Mouse (Mus musculus): Measurements from ENCODE around the gene Mfsd4a. TPM values are rescaled to one million over a fixed set of nuclear protein-coding genes. Genes with fewer than 3 reads are reported as not detected.

Gene Mfsd4a
- polyA plus RNA-seq, 1 experiment from 2014 or later, result 16.5 TPM

DNA sequence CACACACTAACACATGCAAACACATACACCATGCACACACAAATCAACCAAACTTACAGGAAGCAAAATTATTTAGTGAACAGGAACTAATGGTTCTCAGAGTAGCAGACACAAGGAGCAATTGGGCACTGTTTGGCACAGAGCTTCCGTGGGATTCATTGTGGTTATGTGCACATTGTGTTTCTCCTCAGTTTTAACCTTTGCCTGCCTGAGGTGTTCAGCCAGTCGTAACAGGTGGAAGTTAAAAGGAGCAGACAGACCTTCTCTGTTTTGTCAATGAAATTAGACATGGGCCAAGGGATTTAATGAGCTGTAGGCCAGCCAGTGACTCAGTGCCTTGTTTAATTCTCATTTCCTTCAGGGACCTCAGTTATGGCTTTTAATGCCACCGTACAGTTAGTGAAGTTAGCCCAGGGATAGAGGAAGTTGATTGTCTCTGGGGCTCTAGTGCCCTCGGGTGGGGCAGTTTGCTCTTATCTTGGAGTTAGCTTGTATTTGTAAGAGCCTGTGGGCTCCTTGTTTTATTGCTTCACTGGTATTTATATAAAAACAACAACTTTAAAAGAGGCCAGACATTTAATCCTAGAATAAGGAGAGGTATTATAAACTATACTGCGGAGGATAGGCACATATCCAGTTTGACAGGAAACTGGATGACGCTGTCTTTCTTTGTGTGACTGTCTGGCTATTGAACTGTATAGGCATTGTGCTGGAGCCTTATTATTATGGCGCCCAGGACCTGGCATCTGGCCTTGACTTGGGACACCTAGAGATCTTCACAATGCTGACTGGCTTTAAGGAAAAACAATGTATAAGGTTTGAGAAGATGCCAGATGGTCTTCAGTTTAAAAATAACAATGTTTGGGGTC, 17.6 kb upstream of the Mfsd4a start:
- Histone ChIP-seq H3K4me3 (ENCODE audit: low read depth, low read length) (no peak overlapping the region), H3K27ac (ENCODE audit: low read length) (no peak overlapping the region), H3K9ac (replicated peaks; ENCODE audit: low read depth, low read length) (no peak overlapping the region), H3K36me3 (ENCODE audit: control insufficient read depth, insufficient read depth, low read length) (no peaks in the 10 kb centered on the region), H3K4me2 (replicated peaks; ENCODE audit: low read depth, low read length) (no peak overlapping the region), H3K27me3 (ENCODE audit: control insufficient read depth, insufficient read depth, low read length) (no peaks in the 10 kb centered on the region), H3K4me1 (ENCODE audit: control insufficient read depth, insufficient read depth, low read length) (no peaks in the 10 kb centered on the region), H3K9me3 (ENCODE audit: control insufficient read depth, low read depth, low read length) (peaks cover 3% of the 10 kb centered on the region; the same call in 1 of the 2 replicates)
- 62% methylated on average over 7 of the region's 7 CpGs for WGBS
- ATAC-seq (ENCODE audit: insufficient number of reproducible peaks, insufficient read depth, low FRiP score, low read depth), result no peak

GRCm38 (mm10) chr1:132078413-132078812, 10.6 kb upstream of the Mfsd4a start:
- no peak for ATAC-seq (ENCODE audit: insufficient number of reproducible peaks, insufficient read depth, low FRiP score, low read depth)
- 76% methylated on average over 2 of the region's 2 CpGs for WGBS
- Histone ChIP-seq H3K9me3 (ENCODE audit: control insufficient read depth, low read depth, low read length) (peaks cover 3% of the 10 kb centered on the region; the same call in 1 of the 2 replicates), H3K9ac (replicated peaks; ENCODE audit: low read depth, low read length) (no peak overlapping the region), H3K36me3 (ENCODE audit: control insufficient read depth, insufficient read depth, low read length) (no peaks in the 10 kb centered on the region), H3K27ac (ENCODE audit: low read length) (no peak overlapping the region), H3K4me1 (ENCODE audit: control insufficient read depth, insufficient read depth, low read length) (no peaks in the 10 kb centered on the region), H3K4me3 (ENCODE audit: low read depth, low read length) (no peak overlapping the region), H3K27me3 (ENCODE audit: control insufficient read depth, insufficient read depth, low read length) (no peaks in the 10 kb centered on the region), H3K4me2 (replicated peaks; ENCODE audit: low read depth, low read length) (no peak overlapping the region)

- ATAC-seq (ENCODE audit: insufficient number of reproducible peaks, insufficient read depth, low FRiP score, low read depth), result no peak
- Histone ChIP-seq H3K4me3 (ENCODE audit: low read depth, low read length) (no peak overlapping the region), H3K9me3 (ENCODE audit: control insufficient read depth, low read depth, low read length) (no peaks in the 10 kb centered on the region), H3K27ac (ENCODE audit: low read length) (no peak overlapping the region), H3K9ac (replicated peaks; ENCODE audit: low read depth, low read length) (no peak overlapping the region), H3K4me2 (replicated peaks; ENCODE audit: low read depth, low read length) (no peak overlapping the region), H3K36me3 (ENCODE audit: control insufficient read depth, insufficient read depth, low read length) (no peaks in the 10 kb centered on the region), H3K4me1 (ENCODE audit: control insufficient read depth, insufficient read depth, low read length) (no peaks in the 10 kb centered on the region), H3K27me3 (ENCODE audit: control insufficient read depth, insufficient read depth, low read length) (no peaks in the 10 kb centered on the region)
- WGBS, result 88% methylated on average over 10 of the region's 10 CpGs
These were observed 7.7 kb upstream of the Mfsd4a start for GRCm38 (mm10) chr1:132075576-132075975.

GRCm38 (mm10) chr1:132070659-132071058, 2.8 kb upstream of the Mfsd4a start:
- H3K27ac ChIP-seq (ENCODE audit: low read length), result no peak overlapping the region
- H3K27me3 ChIP-seq (ENCODE audit: control insufficient read depth, insufficient read depth, low read length), result peaks cover 22% of the 10 kb centered on the region
- no peak overlapping the region for H3K4me2 ChIP-seq (replicated peaks; ENCODE audit: low read depth, low read length)
- H3K4me3 ChIP-seq (ENCODE audit: low read depth, low read length), result no peak overlapping the region
- no peak overlapping the region for H3K9ac ChIP-seq (replicated peaks; ENCODE audit: low read depth, low read length)
- H3K36me3 ChIP-seq (ENCODE audit: control insufficient read depth, insufficient read depth, low read length), result no peaks in the 10 kb centered on the region
- no peaks in the 10 kb centered on the region for H3K9me3 ChIP-seq (ENCODE audit: control insufficient read depth, low read depth, low read length)
- ATAC-seq (ENCODE audit: insufficient number of reproducible peaks, insufficient read depth, low FRiP score, low read depth), result no peak
- WGBS, result 61% methylated on average over 3 of the region's 3 CpGs
- peaks cover 6% of the 10 kb centered on the region; the same call in 1 of the 2 replicates for H3K4me1 ChIP-seq (ENCODE audit: control insufficient read depth, insufficient read depth, low read length)

GRCm38 (mm10) chr1:132069436-132069835, 1.6 kb upstream of the Mfsd4a start:
- Histone ChIP-seq H3K27ac (ENCODE audit: low read length) (no peak overlapping the region), H3K4me3 (ENCODE audit: low read depth, low read length) (no peak overlapping the region), H3K27me3 (ENCODE audit: control insufficient read depth, insufficient read depth, low read length) (peaks cover 22% of the 10 kb centered on the region), H3K9me3 (ENCODE audit: control insufficient read depth, low read depth, low read length) (no peaks in the 10 kb centered on the region), H3K4me1 (ENCODE audit: control insufficient read depth, insufficient read depth, low read length) (peaks cover 6% of the 10 kb centered on the region; the same call in 1 of the 2 replicates), H3K4me2 (replicated peaks; ENCODE audit: low read depth, low read length) (no peak overlapping the region), H3K9ac (replicated peaks; ENCODE audit: low read depth, low read length) (no peak overlapping the region), H3K36me3 (ENCODE audit: control insufficient read depth, insufficient read depth, low read length) (no peaks in the 10 kb centered on the region)
- WGBS, result 86% methylated on average over 8 of the region's 8 CpGs
- ATAC-seq (ENCODE audit: insufficient number of reproducible peaks, insufficient read depth, low FRiP score, low read depth), result no peak

- WGBS, result 72% methylated on average over 8 of the region's 8 CpGs
- Histone ChIP-seq H3K27ac (ENCODE audit: low read length) (no peak overlapping the region), H3K9me3 (ENCODE audit: control insufficient read depth, low read depth, low read length) (no peaks in the 10 kb centered on the region), H3K4me3 (ENCODE audit: low read depth, low read length) (no peak overlapping the region), H3K4me2 (replicated peaks; ENCODE audit: low read depth, low read length) (no peak overlapping the region), H3K4me1 (ENCODE audit: control insufficient read depth, insufficient read depth, low read length) (peaks cover 6% of the 10 kb centered on the region; the same call in 1 of the 2 replicates), H3K9ac (replicated peaks; ENCODE audit: low read depth, low read length) (no peak overlapping the region), H3K36me3 (ENCODE audit: control insufficient read depth, insufficient read depth, low read length) (no peaks in the 10 kb centered on the region), H3K27me3 (ENCODE audit: control insufficient read depth, insufficient read depth, low read length) (peaks cover 22% of the 10 kb centered on the region)
- ATAC-seq (ENCODE audit: insufficient number of reproducible peaks, insufficient read depth, low FRiP score, low read depth), result no peak
These were observed 2.2 kb downstream of the Mfsd4a start for GRCm38 (mm10) chr1:132065475-132066172.

GRCm38 (mm10) chr1:132065001-132065400, 2.9 kb downstream of the Mfsd4a start:
- no peak overlapping the region for H3K27ac ChIP-seq (ENCODE audit: low read length)
- 55% methylated on average over 1 of the region's 1 CpGs for WGBS
- H3K4me2 ChIP-seq (replicated peaks; ENCODE audit: low read depth, low read length), result no peak overlapping the region
- peaks cover 22% of the 10 kb centered on the region for H3K27me3 ChIP-seq (ENCODE audit: control insufficient read depth, insufficient read depth, low read length)
- no peaks in the 10 kb centered on the region for H3K36me3 ChIP-seq (ENCODE audit: control insufficient read depth, insufficient read depth, low read length)
- H3K9ac ChIP-seq (replicated peaks; ENCODE audit: low read depth, low read length), result no peak overlapping the region
- no peak for ATAC-seq (ENCODE audit: insufficient number of reproducible peaks, insufficient read depth, low FRiP score, low read depth)
- peaks cover 6% of the 10 kb centered on the region; the same call in 1 of the 2 replicates for H3K4me1 ChIP-seq (ENCODE audit: control insufficient read depth, insufficient read depth, low read length)
- no peak overlapping the region for H3K4me3 ChIP-seq (ENCODE audit: low read depth, low read length)
- no peaks in the 10 kb centered on the region for H3K9me3 ChIP-seq (ENCODE audit: control insufficient read depth, low read depth, low read length)

DNA sequence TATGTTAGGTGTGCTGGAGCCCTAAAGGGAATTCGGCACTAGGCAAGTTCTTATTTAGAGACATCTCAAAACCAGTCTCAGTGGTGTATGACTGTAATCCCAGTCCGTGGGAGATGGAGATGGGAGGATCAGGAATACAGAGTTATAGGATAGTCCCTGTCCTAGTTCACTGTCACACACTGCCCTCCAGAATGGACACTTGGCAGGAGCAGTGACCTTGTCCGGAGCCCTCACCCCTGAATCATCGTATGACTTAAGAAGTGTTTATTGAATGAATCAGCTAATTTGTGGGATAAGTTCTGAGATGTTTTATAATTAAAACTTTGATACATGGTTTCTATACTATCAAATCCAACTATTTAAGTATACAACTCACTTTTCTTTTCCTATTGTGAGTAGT, 4.8 kb downstream of the Mfsd4a start:
- Histone ChIP-seq H3K4me1 (ENCODE audit: control insufficient read depth, insufficient read depth, low read length) (peaks cover 6% of the 10 kb centered on the region; the same call in 1 of the 2 replicates), H3K9me3 (ENCODE audit: control insufficient read depth, low read depth, low read length) (no peaks in the 10 kb centered on the region), H3K36me3 (ENCODE audit: control insufficient read depth, insufficient read depth, low read length) (no peaks in the 10 kb centered on the region), H3K4me2 (replicated peaks; ENCODE audit: low read depth, low read length) (no peak overlapping the region), H3K27ac (ENCODE audit: low read length) (no peak overlapping the region), H3K9ac (replicated peaks; ENCODE audit: low read depth, low read length) (no peak overlapping the region), H3K27me3 (ENCODE audit: control insufficient read depth, insufficient read depth, low read length) (peaks cover 8% of the 10 kb centered on the region; the same call in 1 of the 2 replicates), H3K4me3 (ENCODE audit: low read depth, low read length) (no peak overlapping the region)
- ATAC-seq (ENCODE audit: insufficient number of reproducible peaks, insufficient read depth, low FRiP score, low read depth), result no peak
- 77% methylated on average over 4 of the region's 4 CpGs for WGBS

All from stomach, embryonic 14.5 days (tissue).